22 mouse cellular contexts compared by ENCODE assay signal in the genomic region with DNA sequence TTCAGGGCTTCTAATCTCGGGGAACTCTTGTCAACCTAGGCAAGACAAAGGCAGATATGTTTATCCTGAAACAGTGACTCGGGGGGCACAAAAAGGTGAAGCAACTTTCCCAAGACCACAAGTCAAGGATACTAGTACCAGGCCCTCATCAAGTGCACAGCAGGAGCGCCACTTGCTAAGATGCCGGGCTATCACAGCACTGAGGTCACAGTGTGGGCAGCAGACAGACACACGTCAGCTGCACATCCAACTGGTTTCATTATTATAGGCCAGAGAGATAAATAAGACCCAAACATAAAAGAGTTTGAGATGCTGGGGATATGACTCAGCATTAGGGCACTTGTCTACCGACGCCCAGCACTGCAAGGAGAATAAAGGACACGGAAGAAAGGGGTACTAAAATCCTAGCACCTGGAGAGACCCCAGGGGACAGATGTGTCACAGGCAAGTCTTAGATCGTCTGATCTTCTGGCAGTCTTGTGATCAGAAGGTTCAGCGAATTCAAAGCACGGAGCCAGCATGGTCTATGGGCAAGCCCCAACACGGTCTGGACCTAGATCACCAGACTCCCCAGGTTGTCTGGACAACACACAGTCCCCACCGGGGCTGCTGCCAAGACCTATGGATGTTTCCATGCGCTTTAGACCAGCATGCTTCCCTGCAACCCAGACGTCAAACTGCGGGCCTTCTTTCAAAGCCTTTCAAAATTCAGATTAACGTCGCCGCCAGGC. TPM values are rescaled to one million over a fixed set of nuclear protein-coding genes. Genes with fewer than 3 reads are reported as not detected.
DNase-seq lines count a peak whose midpoint lies in the region; ATAC-seq and TF ChIP-seq lines count a peak whose summit lies in the region.
"Had no signal": no experiment of that assay in that cellular context is flagged by ENCODE, and none has a peak within 500 bp of the region (broad histone marks: within the 10 kb centered on the region; RNA-seq: fewer than 3 reads in every experiment).

No protein-coding gene starts in this region.

- no peak overlapping the region for H3K27ac ChIP-seq in midbrain, embryonic 11.5 days (ENCODE audit: low read depth, low read length)
- H3K27ac ChIP-seq in midbrain, postnatal 0 days (ENCODE audit: low read depth, low read length) = no peak overlapping the region
- H3K27ac ChIP-seq: forebrain, embryonic 10.5 days; forebrain, embryonic 13.5 days; gastrocnemius, adult 2 months; hindbrain, embryonic 12.5 days; hindbrain, embryonic 15.5 days had no signal

- H3K4me1 ChIP-seq in midbrain, embryonic 11.5 days (ENCODE audit: control insufficient read depth, insufficient read depth, low read length) = peaks cover 8% of the 10 kb centered on the region
- peaks cover 8% of the 10 kb centered on the region; the same call in 1 of the 2 replicates for H3K4me1 ChIP-seq in midbrain, postnatal 0 days (ENCODE audit: insufficient read depth, low read length)
- peaks cover 53% of the 10 kb centered on the region for H3K4me1 ChIP-seq in E14TG2a.4 (replicated peaks; ENCODE audit: low read depth, low read length)

- H3K36me3 ChIP-seq in midbrain, embryonic 11.5 days (ENCODE audit: control insufficient read depth, insufficient read depth, low read length) = 0 out of 2 replicates have a peak, but pooled peaks cover 3% of the 10 kb centered on the region
- peaks cover 25% of the 10 kb centered on the region for H3K36me3 ChIP-seq in midbrain, postnatal 0 days (ENCODE audit: insufficient read depth, low read length)
- H3K36me3 ChIP-seq in E14TG2a.4 (ENCODE audit: insufficient read depth, low read length) = peaks cover 46% of the 10 kb centered on the region

- DNase-seq in midbrain, embryonic 11.5 days (ENCODE audit: low spot score, missing footprints) = peak; percentile 51
- no peak for DNase-seq in midbrain, postnatal 0 days (ENCODE audit: low spot score)
- DNase-seq in R1 (ENCODE audit: low read depth, low spot score) = peak; percentile 39
- DNase-seq: adrenal gland, adult 2 months; adrenal gland, postnatal 14 days; cerebellum, adult 11-12 months; cerebellum, adult 8-10 months; cerebellum, postnatal 36 days; gastrocnemius, adult 2 months; gastrocnemius, postnatal 25 days; heart, adult 18-20 months had no signal

- ATAC-seq in midbrain, embryonic 11.5 days (ENCODE audit: low FRiP score) = no peak
- no peak for ATAC-seq in midbrain, postnatal 0 days (ENCODE audit: low FRiP score)
- ATAC-seq in cerebellum, adult (ENCODE audit: insufficient number of reproducible peaks, low FRiP score, low TSS enrichment) = no peak
- ATAC-seq in frontal cortex, adult (ENCODE audit: low TSS enrichment) = no peak
- ATAC-seq: forebrain, embryonic 13.5 days; forebrain, embryonic 16.5 days; intestine, postnatal 0 days; Patski had no signal

- TF ChIP-seq CTCF in midbrain, postnatal 0 days (IDR thresholded peaks at IDR 0.05) = no peak
- no peak for TF ChIP-seq CTCF in E14TG2a.4 (conservative IDR thresholded peaks at IDR 0.05; ENCODE audit: low read length)

- H3K9ac ChIP-seq in midbrain, embryonic 11.5 days (ENCODE audit: low read length) = no peak overlapping the region
- no peak overlapping the region for H3K9ac ChIP-seq in midbrain, postnatal 0 days (replicated peaks; ENCODE audit: low read length, poor library complexity, severe bottlenecking)
- H3K9ac ChIP-seq: forebrain, embryonic 13.5 days; hindbrain, embryonic 12.5 days; hindbrain, embryonic 15.5 days had no signal

- no peaks in the 10 kb centered on the region for H3K9me3 ChIP-seq in midbrain, embryonic 11.5 days (ENCODE audit: control insufficient read depth, low read length)
- no peaks in the 10 kb centered on the region for H3K9me3 ChIP-seq in midbrain, postnatal 0 days (ENCODE audit: low read length)
- H3K9me3 ChIP-seq in E14TG2a.4 (ENCODE audit: low read length) = no peaks in the 10 kb centered on the region
- H3K9me3 ChIP-seq: forebrain, embryonic 10.5 days; forebrain, embryonic 13.5 days; hindbrain, embryonic 12.5 days; hindbrain, embryonic 15.5 days had no signal

- 88% methylated on average over 19 of the region's 19 CpGs for WGBS in midbrain, embryonic 11.5 days
- 94% methylated on average over 19 of the region's 19 CpGs for WGBS in midbrain, postnatal 0 days

- H3K4me2 ChIP-seq in midbrain, embryonic 11.5 days = no peak overlapping the region
- H3K4me2 ChIP-seq in midbrain, postnatal 0 days (ENCODE audit: low read depth, low read length, poor library complexity, severe bottlenecking) = no peak overlapping the region
- H3K4me2 ChIP-seq: forebrain, embryonic 13.5 days; heart, embryonic 11.5 days; hindbrain, embryonic 12.5 days; hindbrain, embryonic 15.5 days had no signal

- H3K27me3 ChIP-seq in midbrain, embryonic 11.5 days (ENCODE audit: control insufficient read depth, insufficient read depth, low read length) = no peaks in the 10 kb centered on the region
- H3K27me3 ChIP-seq in midbrain, postnatal 0 days (ENCODE audit: insufficient read depth, low read length) = no peaks in the 10 kb centered on the region
- no peaks in the 10 kb centered on the region for H3K27me3 ChIP-seq in E14TG2a.4 (ENCODE audit: insufficient read depth, low read length)
- H3K27me3 ChIP-seq: forebrain, embryonic 13.5 days; hindbrain, embryonic 12.5 days; hindbrain, embryonic 15.5 days; Patski had no signal

- H3K4me3 ChIP-seq in midbrain, embryonic 11.5 days (ENCODE audit: low read depth, low read length) = no peak overlapping the region
- H3K4me3 ChIP-seq in midbrain, postnatal 0 days (ENCODE audit: low read depth, low read length) = no peak overlapping the region
- peak overlapping the region; percentile 64 for H3K4me3 ChIP-seq in E14TG2a.4 (replicated peaks; ENCODE audit: low read length)
- H3K4me3 ChIP-seq: forebrain, embryonic 10.5 days; forebrain, embryonic 13.5 days; gastrocnemius, adult 2 months; hindbrain, embryonic 12.5 days; hindbrain, embryonic 15.5 days had no signal

RNA-seq across cellular contexts. Expression of a gene that starts 4.4 kb away (rescaled TPM):
- polyA plus RNA-seq in midbrain, embryonic 11.5 days (2014; fragmentation: Nextera tagmentation; extraction: Ambion mirVana) = 16.5 and 17.2 TPM in 2 replicates
- total RNA-seq in midbrain, postnatal 0 days (2014; rRNA removed) = 33.4 and 36.6 TPM in 2 replicates
- polyA plus RNA-seq in midbrain, postnatal 0 days (2015; fragmentation: Nextera tagmentation; extraction: Ambion mirVana) = 23.8 and 27.4 TPM in 2 replicates

RNA-seq across cellular contexts. Expression of a gene that starts 23.8 kb away (rescaled TPM):
- 398 and 408 TPM in 2 replicates for polyA plus RNA-seq in midbrain, embryonic 11.5 days (2014; fragmentation: Nextera tagmentation; extraction: Ambion mirVana)
- total RNA-seq in midbrain, postnatal 0 days (2014; rRNA removed) = 45.3 and 60.0 TPM in 2 replicates
- polyA plus RNA-seq in midbrain, postnatal 0 days (2015; fragmentation: Nextera tagmentation; extraction: Ambion mirVana) = 273 and 280 TPM in 2 replicates

RNA-seq across cellular contexts. Expression of a gene that starts 39.4 kb away (rescaled TPM):
- 84.1 and 88.6 TPM in 2 replicates for polyA plus RNA-seq in midbrain, embryonic 11.5 days (2014; fragmentation: Nextera tagmentation; extraction: Ambion mirVana)
- 226 and 229 TPM in 2 replicates for total RNA-seq in midbrain, postnatal 0 days (2014; rRNA removed)
- polyA plus RNA-seq in midbrain, postnatal 0 days (2015; fragmentation: Nextera tagmentation; extraction: Ambion mirVana) = 235 and 251 TPM in 2 replicates

RNA-seq across cellular contexts. Expression of a gene that starts 41.6 kb away (rescaled TPM):
- 109 and 111 TPM in 2 replicates for polyA plus RNA-seq in midbrain, embryonic 11.5 days (2014; fragmentation: Nextera tagmentation; extraction: Ambion mirVana)
- 177 and 187 TPM in 2 replicates for total RNA-seq in midbrain, postnatal 0 days (2014; rRNA removed)
- 23.6 and 26.9 TPM in 2 replicates for polyA plus RNA-seq in midbrain, postnatal 0 days (2015; fragmentation: Nextera tagmentation; extraction: Ambion mirVana)
